Mouse (Mus musculus) thymus, postnatal 4 days (tissue): ENCODE results near the gene Agbl2.
"Not testable (repeated sequence)": the region's sequence is repeated elsewhere in the genome, so short reads cannot be mapped to it uniquely, and the experiment has no call there.

ENCODE experiments used
- DNase-seq: peaks from one replicate; pipeline ENCODE4 v3.0.0; 2021

Agbl2 gene

GRCm38 (mm10) chr2:90816144-90816543 is 33.6 kb downstream of the Agbl2 start:
- no peak for DNase-seq

- no peak for DNase-seq
These were observed 36.2 kb downstream of the Agbl2 start for GRCm38 (mm10) chr2:90818710-90819109.

- DNase-seq = no peak
These were observed 38.4 kb downstream of the Agbl2 start for GRCm38 (mm10) chr2:90820894-90821293.

GRCm38 (mm10) chr2:90822978-90823377 is 40.5 kb downstream of the Agbl2 start:
- no peak for DNase-seq

GRCm38 (mm10) chr2:90823781-90824180 is 41.3 kb downstream of the Agbl2 start:
- no peak for DNase-seq

- DNase-seq = not testable (repeated sequence)
These were observed 42.0 kb downstream of the Agbl2 start for GRCm38 (mm10) chr2:90824528-90824927.

- no peak for DNase-seq
These were observed 43.1 kb downstream of the Agbl2 start for GRCm38 (mm10) chr2:90825515-90826172.

GRCm38 (mm10) chr2:90828739-90829138 is 46.2 kb downstream of the Agbl2 start:
- DNase-seq = no peak

- DNase-seq = no peak
These were observed 51.0 kb downstream of the Agbl2 start for GRCm38 (mm10) chr2:90833502-90833901.

GRCm38 (mm10) chr2:90838621-90839020 is 56.1 kb downstream of the Agbl2 start:
- no peak for DNase-seq

- no peak for DNase-seq
These were observed 61.1 kb downstream of the Agbl2 start for GRCm38 (mm10) chr2:90843666-90844065.

- DNase-seq = no peak
These were observed 61.7 kb downstream of the Agbl2 start for GRCm38 (mm10) chr2:90844262-90844661.

- DNase-seq = no peak
These were observed 62.7 kb downstream of the Agbl2 start for GRCm38 (mm10) chr2:90845234-90845633.

- DNase-seq = peak; percentile 9
These were observed 63.6 kb downstream of the Agbl2 start for GRCm38 (mm10) chr2:90846171-90846570.

- DNase-seq = peak; percentile 41
These were observed 64.0 kb downstream of the Agbl2 start for GRCm38 (mm10) chr2:90846597-90846954.

GRCm38 (mm10) chr2:90846955-90847680 is 64.6 kb downstream of the Agbl2 start, which contains the start of gene Mtch2:
Mtch2 (plus strand) TSS chr2:90847155.
- DNase-seq = peak; percentile 99

- DNase-seq = no peak
These were observed 65.1 kb downstream of the Agbl2 start for GRCm38 (mm10) chr2:90847681-90848050.

GRCm38 (mm10) chr2:90848331-90848730 is 65.8 kb downstream of the Agbl2 start:
- no peak for DNase-seq

- DNase-seq = no peak
These were observed 67.9 kb downstream of the Agbl2 start for GRCm38 (mm10) chr2:90850401-90850800.

- no peak for DNase-seq
These were observed 79.0 kb downstream of the Agbl2 start for GRCm38 (mm10) chr2:90861486-90861885.

GRCm38 (mm10) chr2:90864184-90864583 is 81.7 kb downstream of the Agbl2 start:
- no peak for DNase-seq

GRCm38 (mm10) chr2:90866524-90866923 is 84.0 kb downstream of the Agbl2 start:
- DNase-seq = peak; percentile 88

GRCm38 (mm10) chr2:90870136-90870601 is 87.6 kb downstream of the Agbl2 start:
- DNase-seq = no peak

- DNase-seq = no peak
These were observed 88.8 kb downstream of the Agbl2 start for GRCm38 (mm10) chr2:90871180-90871961.
